Mouse (Mus musculus) adrenal gland, postnatal 4 days (tissue): ENCODE data around the gene Ppm1k. TPM values are rescaled to one million over a fixed set of nuclear protein-coding genes. Genes with fewer than 3 reads are reported as not detected.
"Not testable (repeated sequence)": the region's sequence is repeated elsewhere in the genome, so short reads cannot be mapped to it uniquely, and the experiment has no call there.

Experiments
- DNase-seq, 2 experiments: peaks; one replicate each; pipeline ENCODE4 v3.0.0; 2021 to 2022; ENCODE audit warnings: low spot score in 2 of 2, mixed read lengths in 2 of 2
- long read RNA-seq, 2 experiments: library from polyadenylated mRNA; stranded (forward); transcript quantifications; one replicate each; pipeline ENCODE4 v2.0.0; 2021
- total RNA-seq, 2 experiments: library from RNA; stranded (reverse); gene quantifications; 2 replicates each; pipeline ENCODE4 v1.2.3; 2021

The Ppm1k gene
- total RNA-seq = 10 to 100 TPM; 31.1 to 42.3 TPM
- long read RNA-seq, experiment 1, full-length matches to known transcripts = 1 of 2 reads
- long read RNA-seq, experiment 1, partial matches to known transcripts = 0 of 2 reads
- long read RNA-seq, experiment 1, other reads (novel, unspliced or antisense) = 1 of 2 reads
- long read RNA-seq, experiment 2, full-length matches to known transcripts = 3 of 9 reads
- long read RNA-seq, experiment 2, partial matches to known transcripts = 6 of 9 reads
- long read RNA-seq, experiment 2, other reads (novel, unspliced or antisense) = 0 of 9 reads

- DNase-seq = peak; percentile 87 to 96
Measured at GRCm38 (mm10) chr6:57535386-57535936, at the start of gene Ppm1k. Ppm1k (minus strand) TSS chr6:57535468.

DNA sequence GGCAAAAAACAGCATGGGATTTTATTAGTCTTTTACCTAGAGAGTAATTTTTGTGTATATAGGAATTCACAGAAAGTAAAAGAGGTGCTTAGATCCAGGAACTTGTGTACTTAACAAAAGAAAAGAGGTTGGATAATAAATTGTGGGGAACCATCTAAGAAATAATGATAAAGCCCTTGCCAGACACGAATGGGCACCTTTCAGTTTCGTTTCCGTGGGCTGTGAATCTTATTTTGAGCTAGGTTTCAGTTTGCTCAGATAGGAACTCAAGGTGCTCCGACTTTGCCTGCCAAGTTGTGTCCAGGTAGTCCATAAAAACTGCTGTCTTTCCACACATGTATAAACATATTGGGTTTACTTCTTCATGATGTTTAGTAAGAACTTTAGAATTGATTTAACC lies 47.1 kb upstream of the Ppm1k start:
- DNase-seq = no peak

- no peak for DNase-seq
Measured at GRCm38 (mm10) chr6:57581595-57581994, 46.3 kb upstream of the Ppm1k start.

- DNase-seq = peak; percentile 29 to 50
Measured at GRCm38 (mm10) chr6:57580881-57581548, 45.7 kb upstream of the Ppm1k start, which contains the start of gene Herc6. Herc6 (plus strand) TSS chr6:57581000.

- DNase-seq = no peak
Measured at GRCm38 (mm10) chr6:57571587-57571986, 36.3 kb upstream of the Ppm1k start.

DNA sequence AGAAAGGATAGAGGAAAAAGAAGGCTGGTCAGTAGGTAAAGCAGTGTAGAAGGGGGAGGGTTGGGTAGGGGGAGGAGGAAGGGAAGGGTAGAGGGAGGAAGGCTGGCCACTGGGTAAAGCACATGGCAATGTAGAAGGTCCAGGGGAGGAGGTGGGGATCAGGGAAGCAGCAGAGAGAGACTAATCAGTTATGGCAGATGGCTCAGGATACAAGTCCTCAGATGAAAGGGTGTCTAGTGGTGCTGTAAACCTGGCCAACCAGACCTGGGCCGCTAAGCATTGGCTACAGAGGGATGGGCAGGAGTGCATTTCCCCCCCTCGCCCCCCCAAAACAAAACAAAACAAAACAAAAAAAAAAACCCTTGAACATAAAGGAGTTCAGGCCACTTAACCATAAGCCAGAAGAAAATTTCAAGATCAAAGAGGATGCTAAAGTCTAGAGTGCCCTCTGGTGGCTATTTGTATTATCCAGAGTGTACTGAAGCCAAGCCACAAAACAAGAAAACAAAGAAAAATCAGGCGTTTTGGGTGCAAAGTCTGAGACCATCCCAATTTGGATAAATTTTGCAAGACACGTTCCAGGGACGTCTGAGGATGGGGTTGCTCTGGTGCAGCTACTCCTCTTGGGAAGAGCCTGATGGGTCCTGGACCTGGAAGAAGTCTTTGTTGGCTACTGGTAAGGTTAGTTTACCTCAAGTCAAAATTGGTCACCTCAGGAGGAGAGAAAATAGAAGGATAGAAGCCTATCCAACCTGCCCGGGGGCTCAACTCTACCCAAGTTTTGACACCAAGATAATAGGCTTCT lies 35.1 kb upstream of the Ppm1k start:
- no peak for DNase-seq

DNA sequence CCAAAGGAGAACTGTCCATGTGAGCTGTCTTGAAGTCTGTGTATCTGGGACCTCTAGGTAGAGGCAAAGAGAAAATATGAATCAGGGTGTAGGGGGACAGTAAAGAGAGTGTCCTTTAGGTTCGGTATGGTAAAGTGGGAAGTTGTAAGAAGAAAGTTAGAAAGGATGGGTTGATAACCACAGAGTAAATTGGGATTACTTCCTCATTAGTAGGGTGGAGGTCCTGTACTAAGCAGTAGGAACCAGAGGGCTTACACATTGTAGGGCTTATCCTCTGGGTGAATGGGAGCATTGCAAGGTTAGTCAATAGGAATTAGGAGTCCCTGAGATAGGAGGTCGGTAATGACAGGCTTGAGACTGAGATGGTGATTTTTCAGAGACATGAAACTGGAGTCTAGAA lies 32.4 kb upstream of the Ppm1k start:
- DNase-seq = no peak

DNA sequence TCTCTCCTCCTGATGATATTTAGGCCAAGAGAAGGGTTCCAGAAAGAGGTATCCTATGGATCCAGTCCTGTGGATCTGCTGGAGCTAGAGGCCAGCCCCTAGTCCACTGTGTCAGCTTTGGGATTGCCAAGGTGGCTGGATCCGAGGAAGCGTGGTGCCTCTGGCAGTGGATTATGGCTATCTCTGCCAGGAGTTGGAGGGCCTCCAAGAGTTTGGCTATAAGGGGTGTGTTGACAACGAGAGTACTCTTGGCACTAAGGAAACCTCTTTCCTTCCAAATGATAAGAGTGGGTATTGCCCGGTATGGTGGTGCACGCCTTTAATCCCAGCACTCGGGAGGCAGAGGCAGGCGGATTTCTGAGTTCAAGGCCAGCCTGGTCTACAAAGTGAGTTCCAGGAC lies 30.2 kb upstream of the Ppm1k start:
- DNase-seq = no peak

GRCm38 (mm10) chr6:57563454-57563853 lies 28.2 kb upstream of the Ppm1k start:
- DNase-seq = no peak

GRCm38 (mm10) chr6:57557796-57558317 lies 22.6 kb upstream of the Ppm1k start:
- DNase-seq = no peak

DNA sequence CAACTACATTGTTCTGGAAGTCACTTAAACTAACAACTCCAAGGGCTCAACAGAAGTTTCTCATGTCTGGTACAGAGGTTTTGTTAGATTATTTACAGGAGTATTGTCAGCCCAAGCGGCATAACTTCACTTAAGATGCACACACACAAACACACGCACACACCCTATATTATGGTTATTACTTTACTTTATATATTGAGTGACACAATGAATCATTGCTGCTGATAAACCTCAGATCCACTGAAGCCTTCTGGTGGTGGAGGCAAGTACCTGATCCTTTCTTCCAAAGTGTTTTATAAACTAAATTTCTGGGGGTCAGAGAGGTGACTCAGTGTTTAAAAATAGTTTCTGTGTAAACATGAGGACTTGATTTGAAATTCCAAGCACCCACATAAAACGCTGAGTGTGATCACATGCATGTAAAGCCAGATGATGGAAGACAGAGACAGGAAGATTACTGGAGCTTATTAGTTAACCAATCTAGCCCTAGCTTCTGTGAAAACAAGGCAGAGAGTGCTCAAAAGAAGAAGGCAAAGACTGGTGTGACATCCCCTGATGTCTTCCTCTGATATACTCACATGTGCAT lies 16.0 kb upstream of the Ppm1k start:
- no peak for DNase-seq

DNA sequence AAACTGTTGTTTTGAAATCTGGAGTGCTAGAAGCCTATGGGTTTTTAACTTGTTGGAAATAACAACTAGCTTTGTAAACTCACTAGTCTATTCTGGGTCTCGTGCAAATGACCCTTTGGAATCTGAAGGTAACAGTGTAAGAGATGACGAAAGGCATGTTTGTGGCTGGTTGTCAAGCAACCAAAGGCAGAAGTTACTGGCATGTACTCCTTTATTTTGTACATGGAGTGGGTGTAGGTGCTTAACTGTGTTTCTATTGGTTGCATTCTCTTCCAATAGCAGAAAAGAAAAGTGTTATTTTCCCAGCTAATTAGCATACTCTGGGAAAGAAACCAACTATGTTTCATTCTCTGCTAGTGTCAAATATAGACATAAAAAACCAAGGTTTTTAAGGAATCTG lies 9.6 kb upstream of the Ppm1k start:
- no peak for DNase-seq

- not testable (repeated sequence) for DNase-seq
Measured at GRCm38 (mm10) chr6:57543591-57543990, 8.3 kb upstream of the Ppm1k start.

DNA sequence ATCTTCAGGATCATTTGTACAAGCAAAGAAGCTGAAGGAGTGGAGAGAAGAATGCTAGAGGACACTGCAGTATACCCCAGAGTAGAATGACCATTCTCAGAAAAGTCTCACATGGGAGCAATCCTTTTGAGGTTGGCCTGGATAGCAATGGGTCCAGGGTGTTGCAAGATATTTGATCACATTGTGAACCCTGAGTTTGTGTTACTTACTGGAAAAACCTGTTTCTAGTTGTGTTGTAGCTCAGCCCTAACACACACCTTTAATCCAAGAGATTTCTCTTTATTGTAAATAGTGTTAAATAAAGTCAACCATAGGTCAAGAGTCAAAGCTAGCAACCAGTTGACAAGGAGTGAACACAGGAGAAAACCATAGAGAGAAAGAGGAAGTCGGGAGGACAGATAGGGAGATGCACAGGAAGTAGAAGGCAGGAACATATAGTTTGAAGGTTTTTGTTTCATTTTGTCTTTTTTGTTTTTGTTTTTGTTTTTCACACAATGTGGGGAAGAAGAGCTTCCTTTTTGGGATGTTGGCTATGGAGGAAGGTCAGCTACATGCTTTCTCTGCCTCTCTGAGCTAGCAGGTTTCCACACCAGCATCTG lies 6.6 kb upstream of the Ppm1k start:
- no peak for DNase-seq

GRCm38 (mm10) chr6:57540950-57541498 lies 5.8 kb upstream of the Ppm1k start:
- no peak for DNase-seq

DNA sequence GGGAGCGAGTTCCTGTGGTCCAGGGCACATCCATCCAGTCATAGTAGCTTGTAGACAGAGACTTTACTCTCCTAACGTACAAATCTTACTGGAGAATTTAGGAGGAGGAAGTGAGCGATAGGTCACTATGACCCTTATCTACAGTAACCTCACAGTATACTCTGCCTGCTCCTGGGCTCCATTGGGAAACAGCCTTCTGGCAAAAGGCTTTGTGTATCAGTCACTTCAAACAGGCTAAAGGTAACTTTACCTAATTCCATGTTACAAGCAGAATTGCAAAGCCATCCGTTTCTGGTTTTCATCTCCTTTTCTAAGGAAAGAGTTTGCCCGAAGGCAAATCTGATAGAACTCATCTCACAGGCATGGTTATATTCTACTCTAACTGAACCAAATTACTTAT lies 2.6 kb upstream of the Ppm1k start:
- DNase-seq = no peak

DNA sequence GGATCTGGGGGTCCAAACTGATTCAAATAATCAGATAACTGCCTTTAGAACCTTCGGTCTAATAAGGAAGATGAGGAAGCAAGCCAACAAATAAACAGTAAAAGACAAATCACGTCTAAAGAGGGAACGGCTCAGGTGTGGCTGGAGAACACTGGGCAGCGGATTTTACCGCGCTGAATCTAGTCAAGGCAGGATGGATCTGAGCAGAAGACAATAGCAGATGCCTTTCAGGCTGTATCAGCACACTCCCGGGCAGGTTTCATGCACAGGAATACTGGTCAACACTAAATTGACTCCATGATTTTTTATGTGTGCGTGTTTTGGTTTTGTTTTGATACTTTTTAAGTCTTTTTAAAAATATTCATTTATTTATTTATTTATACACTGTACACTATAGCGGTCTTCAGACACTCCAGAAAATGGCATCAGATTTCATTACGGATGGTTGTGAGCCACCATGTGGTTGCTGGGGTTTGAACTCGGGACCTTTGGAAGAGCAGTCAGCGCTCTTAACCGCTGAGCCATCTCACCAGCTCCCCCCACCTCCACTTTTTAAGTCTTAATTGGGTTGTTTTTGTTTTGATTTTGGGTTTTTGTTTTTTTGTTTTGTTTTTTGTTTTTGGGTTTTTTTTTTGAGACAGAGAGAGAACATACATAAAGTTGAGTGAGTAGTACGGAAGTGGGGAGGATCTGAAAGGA lies 852 bp upstream of the Ppm1k start:
- no peak for DNase-seq

GRCm38 (mm10) chr6:57534611-57535286 lies 519 bp downstream of the Ppm1k start:
- DNase-seq = peak; percentile 15 to 21

- DNase-seq = no peak
Measured at GRCm38 (mm10) chr6:57534231-57534610, 1.0 kb downstream of the Ppm1k start.
